Mouse (Mus musculus) liver, adult 2 months (tissue): ENCODE measurements around the gene Psme2. TPM values are rescaled to one million over a fixed set of nuclear protein-coding genes. Genes with fewer than 3 reads are reported as not detected.

Source experiments
- DNase-seq: peaks from one replicate; pipeline ENCODE4 v3.0.0-alpha.2; 2011; ENCODE audit warnings: low read depth, low spot score; ENCODE audit errors: extremely low read depth
- H3K27ac ChIP-seq: fragments of 200-500 bp; replicated peaks from 2 replicates; pipeline ENCODE4 v1.5.1; 2012; ENCODE audit warnings: low read depth, mild to moderate bottlenecking, control low read depth, inconsistent platforms, low read length; ENCODE audit not compliant: insufficient read depth
- H3K27me3 ChIP-seq: fragments of 200-500 bp; 2 replicates; pipeline ENCODE4 v1.6.1; 2012; ENCODE audit warnings: mild to moderate bottlenecking, moderate library complexity, low read length, inconsistent platforms; ENCODE audit not compliant: control insufficient read depth, insufficient read depth
- H3K36me3 ChIP-seq: fragments of 200-500 bp; 2 replicates; pipeline ENCODE4 v1.6.1; 2012; ENCODE audit warnings: low read length, inconsistent platforms; ENCODE audit not compliant: control insufficient read depth, insufficient read depth
- H3K4me1 ChIP-seq: fragments of 200-500 bp; 2 replicates; pipeline ENCODE4 v1.6.1; 2011; ENCODE audit warnings: low read length; ENCODE audit not compliant: control insufficient read depth, insufficient read depth
- H3K4me3 ChIP-seq: fragments of 200-500 bp; 2 replicates; pipeline ENCODE4 v1.5.1; 2011; ENCODE audit warnings: low read depth, mild to moderate bottlenecking, control low read depth, low read length, moderate library complexity; ENCODE audit not compliant: insufficient read depth
- H3K79me2 ChIP-seq: fragments of 200-500 bp; 2 replicates; pipeline ENCODE4 v1.6.1; 2012; ENCODE audit warnings: inconsistent platforms, mild to moderate bottlenecking, low read length, moderate library complexity; ENCODE audit not compliant: control insufficient read depth, insufficient read depth
- H3K9ac ChIP-seq: fragments of 200-500 bp; 2 replicates; pipeline ENCODE4 v1.6.1; 2012; ENCODE audit warnings: low read depth, mild to moderate bottlenecking, control low read depth, inconsistent platforms, low read length
- CTCF ChIP-seq: fragments of 200-500 bp; IDR thresholded peaks from 2 replicates; pipeline ENCODE4 v1.5.1; 2011; ENCODE audit warnings: low read depth, low read length, control low read depth
- POLR2A ChIP-seq: fragments of 200-500 bp; IDR thresholded peaks from 2 replicates; pipeline ENCODE4 v1.6.1; 2011; ENCODE audit warnings: low read length, control low read depth; ENCODE audit not compliant: insufficient read depth; ENCODE audit errors: extremely low read depth
- WGBS: fragments of 180-500 bp; shearing (Covaris S2); methylation state at CpG from one replicate; pipeline ENCODE4 v1.1.7; 2018; 5-methylcytosine and 5-hydroxymethylcytosine counted together
- polyA plus RNA-seq: library from polyadenylated mRNA; depleted of rRNA; stranded (reverse); fragments of >200 nt; gene quantifications from 2 replicates; pipeline ENCODE4 v1.2.3, GENCODE M21; 2012
- total RNA-seq: library from RNA; depleted of rRNA; stranded (reverse); fragments of >200 nt; gene quantifications from 2 replicates; pipeline ENCODE4 v1.2.3, GENCODE M21; 2014

Psme2 gene
- total and polyA plus RNA-seq, 2 experiments = 55.9 to 142 TPM

DNA sequence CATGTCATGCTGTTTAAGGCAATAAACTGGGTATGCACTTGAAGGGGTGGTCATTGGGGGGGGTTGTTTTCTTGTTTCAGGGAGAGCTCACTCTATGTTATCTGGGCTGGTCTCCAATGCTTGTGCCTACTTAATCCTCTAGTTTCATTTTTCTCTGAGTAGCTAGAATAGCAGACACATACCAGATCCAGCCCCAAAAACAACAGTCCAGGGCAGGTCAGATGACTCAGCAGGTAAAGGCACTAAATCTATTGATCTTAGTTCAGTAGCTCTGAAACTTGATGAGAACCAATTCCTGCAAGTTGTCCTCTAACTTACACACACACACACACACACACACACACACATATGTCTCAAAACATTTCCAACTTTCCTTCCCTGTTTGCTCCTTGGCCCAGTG is 19.2 kb downstream of the Psme2 start:
- DNase-seq = peak; percentile 76
- Histone ChIP-seq H3K4me3 (no peak overlapping the region), H3K27me3 (no peaks in the 10 kb centered on the region), H3K27ac (peak overlapping the region; percentile 16; the same call in 1 of the 2 replicates), H3K4me1 (peaks cover 9% of the 10 kb centered on the region), H3K79me2 (0 out of 2 replicates have a peak, but pooled peaks cover 2% of the 10 kb centered on the region), H3K36me3 (peaks cover 27% of the 10 kb centered on the region), H3K9ac (no peak overlapping the region)
- TF ChIP-seq POLR2A (no peak), CTCF (no peak)

DNA sequence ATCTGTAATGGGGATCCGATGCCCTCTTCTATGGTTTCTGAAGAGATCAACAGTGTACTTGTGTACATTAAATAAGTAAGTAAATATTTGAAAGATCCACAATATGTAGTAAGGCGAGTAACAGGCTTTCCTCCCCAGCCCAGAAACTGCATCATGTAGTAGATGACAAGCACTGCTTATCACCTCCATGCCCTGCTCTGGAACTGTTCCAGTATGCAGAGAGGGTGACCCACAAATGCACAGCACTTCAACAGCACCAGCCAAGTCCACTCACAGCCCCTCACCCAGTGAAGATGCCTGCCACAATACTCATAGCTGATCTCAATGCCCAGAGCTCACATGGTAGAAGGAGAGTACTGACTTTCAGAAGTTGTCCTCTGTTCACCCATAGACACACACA is 20.3 kb downstream of the Psme2 start:
- Histone ChIP-seq H3K27me3 (no peaks in the 10 kb centered on the region), H3K27ac (0 out of 2 replicates have a peak overlapping the region, but pooled peaks have one; percentile 18), H3K9ac (no peak overlapping the region), H3K36me3 (peaks cover 37% of the 10 kb centered on the region), H3K4me1 (peaks cover 16% of the 10 kb centered on the region), H3K79me2 (no peaks in the 10 kb centered on the region), H3K4me3 (no peak overlapping the region)
- DNase-seq = no peak
- TF ChIP-seq CTCF (no peak), POLR2A (no peak)
- 84% methylated on average over 2 of the region's 2 CpGs for WGBS

DNA sequence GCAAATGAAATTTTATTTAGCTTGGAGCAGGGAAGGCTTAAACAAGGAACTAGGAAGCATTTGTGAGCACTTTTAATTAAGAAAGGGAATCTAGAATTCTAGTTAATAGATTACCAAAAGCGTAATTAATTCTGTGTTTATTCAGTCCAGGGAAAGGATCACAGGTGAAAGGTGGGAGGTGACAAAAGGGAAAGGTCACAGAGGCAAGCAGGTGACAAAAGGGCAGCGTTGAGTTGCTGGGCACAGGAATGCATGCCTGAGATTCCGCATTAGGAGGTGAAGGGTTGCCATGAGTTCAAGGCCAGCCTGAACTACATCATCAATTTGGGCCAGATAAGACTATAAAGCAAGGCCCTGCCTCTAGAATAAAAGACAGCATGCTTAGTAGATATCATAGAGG is 23.4 kb downstream of the Psme2 start:
- Histone ChIP-seq H3K27ac (peak overlapping the region; percentile 17; the same call in 1 of the 2 replicates), H3K4me3 (no peak overlapping the region), H3K79me2 (peaks cover 3% of the 10 kb centered on the region; the same call in 1 of the 2 replicates), H3K36me3 (peaks cover 62% of the 10 kb centered on the region), H3K4me1 (peaks cover 19% of the 10 kb centered on the region), H3K27me3 (no peaks in the 10 kb centered on the region), H3K9ac (no peak overlapping the region)
- TF ChIP-seq CTCF = no peak
- TF ChIP-seq POLR2A = no peak
- peak; percentile 87 for DNase-seq
- 24% methylated on average over 3 of the region's 3 CpGs for WGBS

DNA sequence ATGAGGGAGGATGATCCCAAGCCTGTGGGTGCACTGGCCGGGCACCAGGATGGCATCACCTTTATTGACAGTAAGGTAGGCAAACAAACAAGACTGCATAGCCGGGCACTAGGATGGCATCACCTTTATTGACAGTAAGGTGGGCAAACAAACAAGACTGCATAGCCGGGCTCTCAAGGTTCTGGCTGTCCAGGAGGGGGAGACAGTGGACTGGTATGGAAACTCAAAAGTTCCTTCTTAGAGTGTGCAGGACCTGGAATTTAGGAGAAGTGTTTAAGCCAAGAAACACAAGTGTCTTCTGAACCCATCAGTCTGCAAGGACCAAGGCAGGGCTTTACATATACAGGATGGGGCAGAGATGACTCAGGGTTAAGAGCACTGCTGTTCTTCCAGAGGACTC is 25.2 kb downstream of the Psme2 start:
- peaks cover 62% of the 10 kb centered on the region for H3K36me3 ChIP-seq
- 16% methylated on average over 3 of the region's 3 CpGs for WGBS

DNA sequence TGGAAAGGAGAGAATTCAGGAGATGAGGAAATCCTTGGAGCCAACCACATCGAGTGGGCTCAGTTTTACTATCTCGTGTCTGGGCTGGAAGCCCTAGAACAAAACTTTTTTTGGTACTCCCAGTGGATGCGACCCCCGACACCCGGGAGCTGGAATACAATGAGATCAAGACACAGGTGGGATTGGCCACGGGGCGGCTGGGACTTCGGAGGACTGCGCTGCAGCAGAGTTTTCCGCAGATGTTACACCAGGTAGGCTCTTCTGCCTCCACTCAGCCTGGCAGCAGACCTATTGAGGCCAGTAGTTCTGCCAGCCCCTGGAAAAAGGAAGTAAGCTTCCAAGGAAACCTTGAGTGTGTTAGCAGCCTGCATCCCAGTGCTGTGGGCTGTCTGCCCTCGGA is 27.7 kb downstream of the Psme2 start:
- TF ChIP-seq POLR2A (no peak), CTCF (no peak)
- H3K36me3 ChIP-seq = peaks cover 45% of the 10 kb centered on the region
- 83% methylated on average over 11 of the region's 11 CpGs for WGBS

More for the DNA sequence above, 25.2 kb downstream of the Psme2 start:
- Histone ChIP-seq H3K4me3 (no peak overlapping the region), H3K27me3 (no peaks in the 10 kb centered on the region), H3K4me1 (peaks cover 23% of the 10 kb centered on the region), H3K79me2 (peaks cover 16% of the 10 kb centered on the region), H3K27ac (peak overlapping the region; percentile 60), H3K9ac (no peak overlapping the region)
- TF ChIP-seq CTCF = no peak; the same call in 1 of the 2 replicates
- TF ChIP-seq POLR2A = no peak
- DNase-seq = peak; percentile 89

DNA sequence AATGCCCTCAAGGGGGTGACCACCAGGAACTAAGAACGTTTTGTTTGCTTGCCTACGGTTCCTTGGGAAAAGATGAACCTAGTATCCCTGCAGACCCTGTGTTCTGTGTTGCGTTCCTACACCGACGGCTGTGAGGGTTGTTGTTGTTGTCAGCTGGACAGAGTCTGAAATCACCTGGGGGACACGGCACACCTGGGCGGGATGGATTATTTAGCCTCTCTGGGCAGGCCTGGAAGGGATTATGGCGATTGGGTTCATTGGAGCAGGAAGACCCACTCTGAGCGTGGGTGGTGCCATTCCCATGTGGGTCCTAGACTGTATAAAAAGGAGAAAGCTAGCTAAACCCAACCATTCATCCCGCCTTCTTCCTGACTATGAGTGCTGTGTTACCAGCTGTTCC is 29.1 kb downstream of the Psme2 start:
- TF ChIP-seq CTCF (no peak), POLR2A (no peak)
- H3K4me1 ChIP-seq = peaks cover 21% of the 10 kb centered on the region
- peak overlapping the region; percentile 97 for H3K27ac ChIP-seq
- WGBS = 34% methylated on average over 10 of the region's 10 CpGs
- H3K4me3 ChIP-seq = peak overlapping the region; percentile 72
- H3K36me3 ChIP-seq = peaks cover 36% of the 10 kb centered on the region
- peak overlapping the region; percentile 91 for H3K9ac ChIP-seq
- no peaks in the 10 kb centered on the region for H3K27me3 ChIP-seq
- H3K79me2 ChIP-seq = peaks cover 16% of the 10 kb centered on the region
- DNase-seq = no peak

More for the DNA sequence above, 27.7 kb downstream of the Psme2 start:
- DNase-seq = no peak
- no peaks in the 10 kb centered on the region for H3K27me3 ChIP-seq
- H3K4me1 ChIP-seq = peaks cover 24% of the 10 kb centered on the region
- no peak overlapping the region for H3K9ac ChIP-seq
- no peak overlapping the region for H3K4me3 ChIP-seq
- H3K27ac ChIP-seq = no peak overlapping the region
- H3K79me2 ChIP-seq = peaks cover 16% of the 10 kb centered on the region
